Mouse (Mus musculus) E14TG2a.4 (cell line): ENCODE results near the gene Trio.

Experiments used
- CTCF ChIP-seq: conservative IDR thresholded peaks from 2 replicates; pipeline ENCODE4 v1.5.1; 2014; ENCODE audit warnings: low read length
- NANOG ChIP-seq: IDR thresholded peaks from 2 replicates; pipeline ENCODE4 v1.6.1; 2014; ENCODE audit warnings: borderline replicate concordance, low read length, mixed read lengths
- POU5F1 ChIP-seq: IDR thresholded peaks from 2 replicates; pipeline ENCODE4 v1.6.1; 2014; ENCODE audit warnings: low read length, borderline replicate concordance

GRCm38 (mm10) chr15:27997391-27997841 lies 28.2 kb downstream of the Trio start:
- TF ChIP-seq CTCF = no peak
- no peak for TF ChIP-seq POU5F1
- no peak for TF ChIP-seq NANOG
